Mouse (Mus musculus): Measurements from ENCODE around the gene Dcxr. TPM values are rescaled to one million over a fixed set of nuclear protein-coding genes. Genes with fewer than 3 reads are reported as not detected.
A peak's percentile ranks its signal among the peaks of the same experiment; 100 is the strongest.

The Dcxr gene
- total and polyA plus RNA-seq, 2 experiments from 2014 or later = 9.9 to 11.2 TPM

DNA sequence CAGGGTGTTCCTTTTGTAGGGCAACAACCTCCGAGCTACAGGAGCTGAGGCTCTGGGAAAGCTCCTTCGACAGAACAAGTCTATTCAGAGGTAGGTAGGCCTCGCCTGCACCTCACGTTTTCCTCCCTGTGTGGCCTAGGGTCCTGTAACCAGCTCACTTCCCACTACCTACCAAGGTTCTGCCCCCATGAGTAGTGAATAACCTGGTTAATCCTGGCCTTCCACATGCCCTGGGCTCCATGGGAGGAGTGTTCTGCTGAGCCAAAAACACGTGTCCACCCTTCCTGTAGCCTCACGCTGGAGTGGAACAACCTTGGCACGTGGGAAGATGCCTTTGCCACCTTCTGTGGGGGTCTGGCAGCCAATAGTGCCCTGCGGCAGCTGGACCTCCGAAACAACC lies 11.9 kb downstream of the Dcxr start:
- peaks cover 38% of the 10 kb centered on the region for H3K36me3 ChIP-seq (ENCODE audit: insufficient read depth, low read length)
- no peak for TF ChIP-seq CTCF (IDR thresholded peaks at IDR 0.05)
- no peak overlapping the region for H3K9ac ChIP-seq (replicated peaks; ENCODE audit: low read length, poor library complexity, severe bottlenecking)
- peaks cover 16% of the 10 kb centered on the region; the same call in 1 of the 2 replicates for H3K4me1 ChIP-seq (ENCODE audit: insufficient read depth, low read length)
- ATAC-seq (ENCODE audit: low FRiP score) (no peak), DNase-seq (ENCODE audit: low spot score) (no peak)
- H3K4me2 ChIP-seq (ENCODE audit: low read depth, low read length, poor library complexity, severe bottlenecking) = peak overlapping the region; percentile 97
- 94% methylated on average over 9 of the region's 9 CpGs for WGBS
- H3K4me3 ChIP-seq (ENCODE audit: low read depth, low read length) = no peak overlapping the region
- H3K27me3 ChIP-seq (ENCODE audit: insufficient read depth, low read length) = no peaks in the 10 kb centered on the region
- H3K9me3 ChIP-seq (ENCODE audit: low read length) = no peaks in the 10 kb centered on the region
- H3K27ac ChIP-seq (ENCODE audit: low read depth, low read length) = no peak overlapping the region

DNA sequence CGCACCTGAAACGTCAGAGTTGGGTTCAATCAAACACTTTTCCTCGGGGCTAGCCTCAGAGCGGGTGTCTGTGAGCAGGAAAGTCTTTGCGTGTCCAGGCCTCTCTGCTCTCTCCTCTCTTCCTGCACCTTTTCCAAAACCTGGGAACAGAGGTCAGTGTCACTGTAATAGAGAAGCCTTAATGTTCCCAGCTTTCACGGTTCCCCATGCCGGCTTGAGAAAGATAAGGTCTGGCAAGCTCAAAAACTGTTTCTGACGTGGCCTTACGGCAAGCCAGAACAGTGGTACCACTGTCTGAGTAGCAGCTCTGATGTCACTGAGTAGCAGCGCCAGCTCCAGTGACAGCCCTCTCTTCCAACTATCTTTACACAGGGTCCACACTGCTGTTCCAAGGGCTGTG lies 12.5 kb downstream of the Dcxr start:
- Histone ChIP-seq H3K27ac (ENCODE audit: low read depth, low read length) (peak overlapping the region; percentile 58; the same call in 1 of the 2 replicates), H3K9me3 (ENCODE audit: low read length) (no peaks in the 10 kb centered on the region), H3K36me3 (ENCODE audit: insufficient read depth, low read length) (peaks cover 42% of the 10 kb centered on the region), H3K4me3 (ENCODE audit: low read depth, low read length) (peak overlapping the region; percentile 62), H3K9ac (replicated peaks; ENCODE audit: low read length, poor library complexity, severe bottlenecking) (peak overlapping the region; percentile 72), H3K4me1 (ENCODE audit: insufficient read depth, low read length) (peaks cover 16% of the 10 kb centered on the region; the same call in 1 of the 2 replicates), H3K27me3 (ENCODE audit: insufficient read depth, low read length) (no peaks in the 10 kb centered on the region), H3K4me2 (ENCODE audit: low read depth, low read length, poor library complexity, severe bottlenecking) (peak overlapping the region; percentile 97)
- TF ChIP-seq CTCF (IDR thresholded peaks at IDR 0.05) = no peak
- DNase-seq (ENCODE audit: low spot score) (no peak), ATAC-seq (ENCODE audit: low FRiP score) (no peak)
- 58% methylated on average over 10 of the region's 10 CpGs for WGBS

DNA sequence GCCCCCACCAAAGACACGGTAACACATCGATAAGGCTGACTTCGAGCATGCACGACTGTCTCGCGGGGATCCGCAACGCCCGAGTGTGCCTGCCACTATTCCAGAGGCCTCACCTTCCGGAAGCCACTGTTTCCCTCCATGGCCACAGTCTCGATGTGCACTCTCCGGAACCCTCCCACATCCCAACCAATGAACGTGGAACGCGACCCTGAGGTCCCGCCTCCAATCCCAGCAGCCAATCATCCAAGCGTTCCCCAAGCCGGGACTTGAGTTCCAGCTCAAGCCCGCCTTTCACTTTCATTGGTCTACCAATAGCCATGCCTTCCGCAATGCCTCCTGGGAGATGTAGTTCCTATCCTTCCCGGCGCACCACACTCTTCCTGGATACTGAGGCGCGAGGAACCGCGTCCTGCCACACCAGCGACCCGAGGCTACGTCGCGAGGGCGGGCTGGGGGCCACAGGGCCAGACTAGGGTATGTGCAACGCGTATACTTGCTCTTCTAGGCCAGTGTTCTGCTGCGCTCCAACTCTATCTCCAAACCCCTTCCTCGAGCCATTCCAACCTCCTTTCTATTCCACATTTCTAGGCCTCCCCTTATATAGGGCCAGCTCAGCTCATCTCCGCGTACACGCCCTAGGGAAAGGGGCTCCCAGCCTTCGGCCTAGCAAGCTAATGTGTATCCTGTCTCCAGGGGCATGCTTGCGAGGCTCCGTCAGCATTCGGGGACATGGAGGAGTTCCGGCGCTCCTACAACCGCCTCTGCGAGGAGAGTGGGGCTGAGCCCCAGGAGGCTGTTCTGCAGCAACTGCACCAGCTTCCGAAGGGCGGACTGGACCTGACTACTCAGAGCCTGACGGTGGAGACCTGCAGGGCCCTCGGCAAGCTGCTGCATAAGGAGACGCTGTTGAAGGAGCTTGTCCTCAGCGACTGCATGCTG lies 13.2 kb downstream of the Dcxr start, which contains the start of the genes Cenpx and Lrrc45:
Gene Cenpx, minus strand, starts transcription at position 159 of the 939 bp plus-strand sequence.
Gene Lrrc45, plus strand, starts transcription at position 346 of the 939 bp plus-strand sequence.
- peak within 1 kb of the TSS; percentile 68 for H3K27ac ChIP-seq (ENCODE audit: low read depth, low read length)
- peak; percentile 99 for DNase-seq (ENCODE audit: low spot score)
- H3K9ac ChIP-seq (replicated peaks; ENCODE audit: low read length, poor library complexity, severe bottlenecking) = peak within 1 kb of the TSS; percentile 72
- H3K9me3 ChIP-seq (ENCODE audit: low read length) = no peaks in the 10 kb centered on the region
- H3K4me3 ChIP-seq (ENCODE audit: low read depth, low read length) = peak within 1 kb of the TSS; percentile 62
- 2% methylated on average over 53 of the region's 53 CpGs for WGBS
- no peak for TF ChIP-seq CTCF (IDR thresholded peaks at IDR 0.05)
- H3K27me3 ChIP-seq (ENCODE audit: insufficient read depth, low read length) = no peaks in the 10 kb centered on the region
- ATAC-seq (ENCODE audit: low FRiP score) = peak; percentile 95
- H3K36me3 ChIP-seq (ENCODE audit: insufficient read depth, low read length) = peaks cover 43% of the 10 kb centered on the region
- H3K4me2 ChIP-seq (ENCODE audit: low read depth, low read length, poor library complexity, severe bottlenecking) = peak within 1 kb of the TSS; percentile 97
- peaks cover 16% of the 10 kb centered on the region; the same call in 1 of the 2 replicates for H3K4me1 ChIP-seq (ENCODE audit: insufficient read depth, low read length)

DNA sequence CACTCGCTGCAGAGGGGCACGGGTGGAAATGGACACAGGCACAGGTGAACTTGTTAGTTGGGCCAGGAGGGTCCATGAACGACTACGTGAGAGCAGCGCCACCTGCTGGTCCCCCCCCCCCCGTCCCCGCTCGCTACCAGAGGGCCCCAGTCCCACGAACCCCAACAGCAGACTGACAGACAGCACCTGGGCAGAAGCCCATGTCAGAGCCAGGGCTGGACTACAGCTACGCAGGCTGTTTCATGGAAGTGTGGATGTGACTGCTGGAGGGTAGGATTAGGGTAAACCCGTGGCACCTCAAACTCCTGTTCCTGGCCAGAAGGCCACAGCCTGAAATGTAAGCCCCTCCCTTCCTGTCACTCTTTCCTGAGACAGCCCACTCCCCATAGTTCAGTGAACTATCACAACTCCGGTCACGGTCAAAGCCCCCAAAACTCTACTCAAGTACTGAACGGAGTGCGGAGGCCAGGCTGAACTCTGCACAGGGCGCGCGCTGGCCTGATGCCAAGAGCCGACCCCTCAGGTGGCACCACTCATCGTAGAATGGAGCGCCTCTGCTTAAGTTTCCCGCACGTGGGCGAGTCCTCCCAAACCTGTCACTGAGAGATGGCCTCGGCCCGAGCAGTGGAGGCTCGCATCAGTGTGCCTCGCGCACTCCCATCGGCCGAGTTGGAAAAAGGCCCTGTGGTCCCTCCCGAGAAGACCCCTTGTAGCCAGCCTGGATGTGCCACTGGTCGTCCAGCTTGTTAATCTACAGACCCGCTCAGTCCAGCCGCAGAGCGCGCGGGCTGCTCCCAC lies 14.1 kb downstream of the Dcxr start:
- peaks cover 16% of the 10 kb centered on the region; the same call in 1 of the 2 replicates for H3K4me1 ChIP-seq (ENCODE audit: insufficient read depth, low read length)
- peak overlapping the region; percentile 97 for H3K4me2 ChIP-seq (ENCODE audit: low read depth, low read length, poor library complexity, severe bottlenecking)
- ATAC-seq (ENCODE audit: low FRiP score) (peak; percentile 35), DNase-seq (ENCODE audit: low spot score) (peak; percentile 52)
- TF ChIP-seq CTCF (IDR thresholded peaks at IDR 0.05) = peak; percentile 73
- H3K36me3 ChIP-seq (ENCODE audit: insufficient read depth, low read length) = peaks cover 38% of the 10 kb centered on the region
- WGBS = 1% methylated on average over 35 of the region's 38 CpGs
- peak overlapping the region; percentile 64 for H3K9ac ChIP-seq (replicated peaks; ENCODE audit: low read length, poor library complexity, severe bottlenecking)
- peak overlapping the region; percentile 68 for H3K27ac ChIP-seq (ENCODE audit: low read depth, low read length)
- no peaks in the 10 kb centered on the region for H3K27me3 ChIP-seq (ENCODE audit: insufficient read depth, low read length)
- no peaks in the 10 kb centered on the region for H3K9me3 ChIP-seq (ENCODE audit: low read length)
- H3K4me3 ChIP-seq (ENCODE audit: low read depth, low read length) = peak overlapping the region; percentile 62

DNA sequence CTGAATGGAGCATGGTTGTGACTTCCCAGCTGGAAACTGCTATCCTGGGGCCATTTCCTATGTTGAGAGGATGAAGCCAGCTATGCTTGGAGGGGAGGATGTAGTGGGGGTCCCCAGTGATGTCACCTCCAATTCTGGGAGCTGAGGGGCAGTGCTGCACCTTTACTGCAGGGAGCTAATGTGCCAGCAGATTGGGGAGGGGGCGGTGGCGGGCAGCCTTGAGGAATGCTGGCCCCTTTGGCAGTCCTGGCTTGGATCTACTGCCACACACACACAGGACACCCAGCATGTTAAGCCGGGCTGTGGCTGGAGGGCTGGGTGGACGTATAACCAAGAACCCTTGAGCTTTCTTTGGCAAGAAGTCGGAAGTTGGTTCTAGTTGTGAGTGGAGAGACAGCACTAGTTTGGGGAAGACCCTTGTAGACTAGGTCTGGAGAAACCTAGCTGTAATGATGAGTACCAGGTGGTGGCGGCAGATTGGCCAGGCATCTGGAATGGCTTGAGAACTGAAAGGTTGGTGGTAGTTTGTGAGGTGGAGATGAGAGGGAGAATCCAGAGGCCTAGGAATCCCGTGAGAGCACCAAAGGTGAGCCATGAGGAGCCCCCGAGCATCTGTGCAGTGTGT lies 15.0 kb downstream of the Dcxr start:
- DNase-seq (ENCODE audit: low spot score) (no peak), ATAC-seq (ENCODE audit: low FRiP score) (no peak)
- TF ChIP-seq CTCF (IDR thresholded peaks at IDR 0.05) = no peak
- Histone ChIP-seq H3K9me3 (ENCODE audit: low read length) (no peaks in the 10 kb centered on the region), H3K4me3 (ENCODE audit: low read depth, low read length) (no peak overlapping the region), H3K27me3 (ENCODE audit: insufficient read depth, low read length) (no peaks in the 10 kb centered on the region), H3K36me3 (ENCODE audit: insufficient read depth, low read length) (peaks cover 30% of the 10 kb centered on the region), H3K27ac (ENCODE audit: low read depth, low read length) (no peak overlapping the region), H3K4me1 (ENCODE audit: insufficient read depth, low read length) (peaks cover 16% of the 10 kb centered on the region; the same call in 1 of the 2 replicates), H3K9ac (replicated peaks; ENCODE audit: low read length, poor library complexity, severe bottlenecking) (no peak overlapping the region), H3K4me2 (ENCODE audit: low read depth, low read length, poor library complexity, severe bottlenecking) (peak overlapping the region; percentile 97; the same call in 1 of the 2 replicates)
- 63% methylated on average over 8 of the region's 8 CpGs for WGBS
